Mouse (Mus musculus): ENCODE results near the gene Ankrd10.
"Not testable (repeated sequence)": the region's sequence is repeated elsewhere in the genome, so short reads cannot be mapped to it uniquely, and the experiment has no call there.

The Ankrd10 gene

DNA sequence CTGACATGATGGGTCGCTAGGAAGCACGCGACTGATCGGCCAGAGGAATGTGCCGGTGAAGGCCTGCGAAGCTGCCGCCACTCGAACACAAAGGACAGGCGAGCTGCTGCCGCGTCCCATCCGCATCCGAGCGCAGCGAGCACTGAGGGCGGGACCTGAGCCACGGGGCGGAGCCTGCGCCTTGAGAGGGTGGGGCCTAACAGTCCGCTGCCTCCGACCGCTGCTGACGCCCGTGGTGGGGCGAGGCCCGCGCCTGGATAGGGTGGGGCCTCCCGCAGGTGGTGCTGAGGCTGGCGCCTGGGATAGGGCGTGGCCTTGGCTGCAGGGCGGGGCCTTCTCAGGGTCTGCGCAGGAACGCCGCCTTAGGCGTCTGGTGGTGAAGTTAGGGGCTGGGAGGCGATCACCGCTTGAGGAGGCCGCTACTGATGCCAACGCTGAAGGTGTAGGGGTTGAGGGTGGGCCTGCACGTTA lies at the start of gene Ankrd10:
Gene Ankrd10, minus strand, starts transcription at position 147 of the 471 bp plus-strand sequence.
- DNase-seq (ENCODE audit: low spot score in 2 of 2): peak; percentile 75 to 91

DNA sequence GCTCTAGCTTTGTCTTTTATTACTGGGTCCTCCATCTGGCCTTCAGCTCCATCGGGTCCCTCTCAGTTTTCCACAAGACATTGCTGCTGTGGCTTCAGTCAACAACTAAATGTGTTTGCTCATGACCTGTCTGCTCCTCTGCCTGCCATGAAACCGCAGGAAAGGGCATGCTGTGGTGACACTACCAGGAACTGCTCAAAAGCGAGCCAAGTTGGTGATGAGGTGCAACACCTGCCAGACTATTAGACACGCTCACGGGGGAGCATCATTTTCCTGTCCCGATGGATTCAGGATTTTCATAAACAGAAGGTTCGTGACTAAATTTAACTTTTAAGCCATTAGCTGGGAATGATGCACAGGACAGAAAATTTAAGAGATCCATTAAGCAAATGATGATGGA lies 49.0 kb upstream of the Ankrd10 start:
- DNase-seq (ENCODE audit: low spot score in 2 of 2): no peak

DNA sequence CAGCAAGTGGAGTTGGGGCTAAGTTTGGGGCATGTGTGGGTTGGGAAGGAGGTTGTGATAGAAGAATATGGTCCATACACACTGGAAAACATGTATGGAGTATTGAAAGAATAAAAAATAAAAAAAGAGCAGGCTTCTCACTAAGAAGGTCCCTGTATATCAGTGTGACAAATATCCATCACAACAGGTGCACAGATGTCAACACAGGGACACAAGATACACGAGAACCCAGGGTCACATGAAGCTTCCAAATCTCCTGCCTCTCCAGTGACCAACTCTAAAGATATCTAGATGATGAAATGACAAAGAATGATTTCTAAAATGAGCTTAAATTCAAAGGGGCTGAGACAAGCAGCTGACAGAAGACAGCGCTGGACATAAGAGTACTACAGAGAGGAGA lies 32.8 kb upstream of the Ankrd10 start:
- DNase-seq (ENCODE audit: low spot score in 2 of 2): no peak

DNA sequence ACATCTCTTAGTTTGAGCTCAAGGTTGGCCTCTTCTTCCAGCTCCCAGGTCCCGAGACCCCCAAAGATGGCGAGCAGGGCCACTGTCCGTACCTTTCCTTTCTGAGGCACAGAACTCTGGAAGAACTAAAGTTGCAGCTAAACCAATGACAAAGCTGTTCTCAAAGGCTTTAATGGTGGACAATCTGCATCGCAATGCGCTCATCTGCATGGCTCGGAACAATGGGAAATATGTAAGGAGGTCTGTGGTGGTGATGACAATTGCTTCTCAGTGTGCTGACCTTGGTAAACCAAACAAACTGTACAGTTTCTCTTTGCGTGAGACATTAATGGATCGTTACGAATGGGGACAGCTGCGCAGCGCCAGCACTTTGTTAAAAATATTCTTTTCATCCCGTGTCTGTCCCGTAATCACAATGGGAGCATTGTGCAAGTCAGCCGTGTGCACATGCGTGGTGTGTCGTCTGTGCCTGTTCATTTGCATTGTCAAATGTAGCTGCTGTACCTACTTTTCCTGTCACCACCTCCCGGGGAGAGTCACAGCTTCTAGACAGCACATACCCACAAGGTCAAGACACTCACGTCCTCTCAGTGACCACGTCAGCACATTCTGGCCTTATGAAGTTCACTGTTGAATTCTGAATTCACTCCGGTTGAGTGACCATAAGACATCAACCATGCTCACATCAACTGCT lies 30.6 kb upstream of the Ankrd10 start:
- not testable (repeated sequence) for DNase-seq (ENCODE audit: low spot score in 2 of 2)

DNA sequence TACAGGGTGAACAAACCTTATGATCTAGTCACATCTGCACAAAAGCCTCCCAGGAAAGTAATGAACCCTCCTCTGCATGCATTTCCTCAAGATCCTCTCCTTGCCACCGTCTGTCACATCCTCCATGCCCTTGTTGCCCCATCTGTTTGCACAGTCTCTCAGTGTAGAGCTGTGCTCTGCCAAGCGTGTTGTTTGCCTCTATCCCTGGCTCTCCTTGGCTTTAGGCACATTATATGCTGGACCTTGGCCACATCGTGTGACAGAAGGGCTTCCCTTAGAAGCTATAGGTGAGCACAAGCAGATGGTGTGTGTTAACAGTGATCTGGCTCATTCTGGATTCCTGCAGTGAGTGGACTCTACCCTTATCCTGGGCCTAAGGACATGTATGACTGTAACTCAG lies 26.4 kb upstream of the Ankrd10 start:
- DNase-seq (ENCODE audit: low spot score in 2 of 2): peak in 1 of 2 experiments; percentile 47

DNA sequence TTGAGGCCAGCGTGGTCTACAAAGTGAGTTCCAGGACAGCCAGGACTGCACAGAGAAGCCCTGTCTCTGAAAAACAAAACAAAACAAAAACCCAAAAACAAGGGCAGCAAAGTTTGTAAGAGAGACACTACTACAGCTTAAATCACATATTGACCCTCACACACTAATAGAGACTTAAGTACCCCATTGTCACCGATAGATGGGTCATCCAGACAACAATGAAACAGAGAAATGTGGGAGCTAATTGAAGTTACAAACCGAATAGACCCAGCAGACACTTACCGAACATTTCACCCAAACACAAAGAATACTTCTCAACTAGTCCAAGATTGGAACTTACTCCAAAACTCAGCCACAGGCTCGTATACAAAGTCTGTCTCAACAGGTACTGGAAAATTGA lies 14.5 kb upstream of the Ankrd10 start:
- no peak for DNase-seq (ENCODE audit: low spot score in 2 of 2)

DNA sequence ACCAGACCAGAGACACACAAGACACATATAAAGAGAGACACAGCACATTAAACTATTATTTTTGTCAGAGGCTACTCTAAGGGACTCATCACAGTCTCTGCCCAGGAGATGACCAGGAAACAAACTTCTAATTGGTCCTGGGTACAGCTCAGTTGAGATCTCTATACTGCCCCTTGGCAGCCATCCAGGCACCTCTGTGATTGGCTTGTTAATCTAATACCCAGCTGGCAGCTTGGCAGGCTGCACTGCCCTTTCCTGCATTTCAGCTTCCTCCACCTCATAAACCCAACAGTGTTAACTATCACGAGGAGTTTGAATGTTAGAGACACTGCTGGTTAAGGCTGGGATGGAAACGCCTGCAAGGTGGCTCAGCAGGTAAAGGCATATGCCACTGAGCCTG lies 7.6 kb upstream of the Ankrd10 start:
- DNase-seq (ENCODE audit: low spot score in 2 of 2): peak in 1 of 2 experiments; percentile 44

DNA sequence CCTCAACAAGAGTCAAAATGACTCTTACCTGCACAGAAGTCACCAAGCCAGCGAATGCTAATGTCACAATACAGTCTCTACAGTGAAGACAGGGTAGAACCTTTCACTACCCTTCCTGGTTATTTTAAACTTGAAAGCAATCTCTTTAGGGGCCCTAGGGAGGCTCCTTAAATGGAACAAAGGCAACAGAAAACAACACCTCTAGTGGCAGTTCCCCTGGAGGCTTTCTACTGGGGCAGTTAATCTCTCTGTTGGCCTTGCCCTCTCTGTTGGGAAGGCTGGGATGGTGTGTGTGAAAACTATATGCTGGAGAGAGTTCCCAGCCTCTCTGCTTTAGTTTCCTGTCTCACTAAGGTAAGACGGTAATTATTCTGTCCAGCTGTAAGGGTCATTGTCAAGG lies 5.0 kb upstream of the Ankrd10 start:
- no peak for DNase-seq (ENCODE audit: low spot score in 2 of 2)

DNA sequence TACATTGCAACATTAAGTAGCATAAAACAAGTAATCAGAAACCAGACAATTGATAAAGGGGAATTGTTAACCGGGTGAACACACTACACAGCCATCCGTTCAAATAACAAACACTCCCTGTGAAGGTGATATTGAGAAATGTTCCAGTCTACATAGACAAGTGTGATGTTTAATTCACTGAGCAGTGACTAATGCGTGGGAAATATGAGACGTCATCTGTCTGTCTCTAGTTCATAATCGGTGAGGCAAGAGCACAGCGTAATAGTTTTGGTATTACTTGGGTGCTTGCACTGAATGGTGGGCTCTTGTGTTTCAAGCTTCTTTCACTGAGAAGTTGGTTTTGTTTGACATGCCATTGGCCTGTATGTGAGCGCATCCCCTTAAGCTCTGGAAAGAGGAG lies 2.0 kb upstream of the Ankrd10 start:
- no peak for DNase-seq (ENCODE audit: low spot score in 2 of 2)

DNA sequence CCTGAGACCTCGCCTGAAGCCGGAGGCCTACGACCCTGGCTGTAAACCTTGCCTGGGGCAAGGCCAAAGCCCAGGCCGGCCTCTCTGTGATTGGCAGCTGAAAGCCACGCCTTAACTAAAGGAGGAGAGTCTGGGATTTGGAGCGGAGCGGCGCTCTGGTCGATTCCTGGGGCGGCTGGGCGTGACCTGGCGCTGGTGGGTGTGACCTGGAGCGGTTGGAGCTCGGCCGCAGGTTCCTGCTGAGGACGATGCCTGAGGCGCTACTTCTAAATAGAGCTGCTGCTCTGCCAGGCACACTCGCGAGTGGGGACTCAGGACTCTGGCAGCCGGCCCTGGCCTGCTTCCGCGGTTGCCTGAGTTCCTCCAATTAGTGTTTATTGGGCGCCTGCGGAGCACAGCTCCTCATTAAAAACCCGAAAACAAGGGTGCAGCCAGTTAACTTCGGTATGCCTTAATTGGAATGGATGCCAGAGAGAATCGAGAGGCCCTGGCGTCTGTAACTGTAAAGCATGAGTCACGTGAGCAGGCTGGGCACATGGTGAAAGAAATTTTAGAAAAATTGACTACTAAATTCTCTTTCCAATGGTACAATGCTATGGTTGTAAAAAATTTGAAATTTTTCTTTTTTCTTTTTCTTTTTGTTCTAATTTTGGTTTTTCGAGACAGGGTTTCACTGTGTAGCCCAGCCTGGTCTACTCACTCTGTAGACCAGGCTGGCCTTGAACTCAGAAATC lies 934 bp upstream of the Ankrd10 start:
- DNase-seq (ENCODE audit: low spot score in 2 of 2): peak in 1 of 2 experiments; percentile 69

DNA sequence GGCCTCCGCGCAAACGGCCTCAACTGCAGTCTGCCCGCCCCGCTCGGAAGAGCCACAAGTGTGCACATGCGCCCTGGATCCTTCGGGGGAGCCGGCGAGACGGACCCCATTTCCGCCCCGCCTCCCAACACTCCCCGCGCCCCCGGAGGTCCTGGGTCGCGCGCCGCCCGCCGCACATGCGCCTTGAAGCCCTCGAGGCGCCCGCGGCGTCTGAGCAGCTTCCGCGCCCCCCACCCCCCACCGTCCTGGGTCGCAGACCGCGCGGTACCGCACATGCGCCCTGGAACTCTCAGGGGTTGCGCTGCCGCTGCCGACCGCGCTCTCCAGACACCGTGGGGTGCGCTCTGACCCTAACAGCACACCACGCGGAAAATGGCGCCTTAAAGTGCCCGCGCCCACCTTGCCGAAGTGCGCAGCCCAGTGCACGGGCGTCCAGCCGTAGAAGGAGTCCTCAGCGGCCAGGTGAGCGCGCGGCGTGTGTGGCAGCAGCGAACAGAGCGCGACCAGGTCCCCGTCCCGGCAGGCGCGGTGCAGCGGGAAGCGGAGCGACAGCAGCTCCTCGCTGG lies 462 bp downstream of the Ankrd10 start:
- peak; percentile 78 to 85 for DNase-seq (ENCODE audit: low spot score in 2 of 2)

DNA sequence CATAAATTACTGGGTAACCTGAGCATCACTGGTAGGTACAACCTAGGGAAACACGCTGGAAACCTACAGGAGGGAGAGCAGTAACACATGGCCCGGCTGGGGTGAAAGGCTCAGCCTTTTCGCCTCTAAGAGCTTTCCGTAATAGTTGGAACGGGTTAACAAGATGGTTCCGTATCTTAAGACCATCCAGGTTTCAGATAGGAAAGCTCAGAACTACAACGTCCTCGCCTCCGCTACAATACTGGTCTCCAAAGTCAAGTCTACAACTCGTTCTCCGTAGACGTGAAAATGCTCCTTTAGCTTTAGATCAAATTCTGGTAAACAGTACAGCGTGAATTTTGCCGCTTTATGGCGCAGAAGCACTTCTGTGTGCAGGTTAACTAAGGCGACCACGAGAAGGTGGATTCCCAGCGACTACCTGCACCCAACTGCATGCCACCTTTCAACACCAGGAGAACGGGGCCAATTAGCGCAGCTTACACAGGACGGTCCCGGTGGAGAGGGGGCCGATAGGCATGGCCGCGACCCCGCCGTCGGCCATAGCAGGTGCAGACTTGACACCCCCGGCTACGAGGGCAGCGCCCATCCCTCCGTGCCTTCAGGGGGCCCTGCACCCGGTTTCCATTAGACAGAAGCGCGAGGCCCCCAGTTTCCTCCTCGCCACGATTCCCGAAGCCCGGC lies 1.1 kb downstream of the Ankrd10 start:
- DNase-seq (ENCODE audit: low spot score in 2 of 2): no peak

DNA sequence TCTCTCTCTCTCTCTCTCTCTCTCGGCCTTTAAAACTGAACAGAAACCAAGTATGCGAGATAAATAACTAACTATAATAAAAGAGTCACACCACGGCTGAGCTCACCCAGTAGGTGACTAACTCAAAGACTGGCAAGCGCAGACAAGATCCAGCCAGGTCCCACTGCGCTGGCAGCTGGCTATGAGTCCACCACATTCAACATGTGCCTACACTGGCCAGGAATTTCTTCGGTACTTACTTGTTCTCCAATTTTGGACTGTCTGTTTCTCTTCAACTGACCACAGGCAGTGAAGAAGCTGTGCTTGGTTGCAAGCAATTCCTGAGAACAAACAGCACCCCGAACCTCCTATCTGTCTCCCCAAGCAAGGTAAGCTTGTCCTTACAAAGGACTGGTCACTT lies 2.1 kb downstream of the Ankrd10 start:
- DNase-seq (ENCODE audit: low spot score in 2 of 2): peak in 1 of 2 experiments; percentile 44

DNA sequence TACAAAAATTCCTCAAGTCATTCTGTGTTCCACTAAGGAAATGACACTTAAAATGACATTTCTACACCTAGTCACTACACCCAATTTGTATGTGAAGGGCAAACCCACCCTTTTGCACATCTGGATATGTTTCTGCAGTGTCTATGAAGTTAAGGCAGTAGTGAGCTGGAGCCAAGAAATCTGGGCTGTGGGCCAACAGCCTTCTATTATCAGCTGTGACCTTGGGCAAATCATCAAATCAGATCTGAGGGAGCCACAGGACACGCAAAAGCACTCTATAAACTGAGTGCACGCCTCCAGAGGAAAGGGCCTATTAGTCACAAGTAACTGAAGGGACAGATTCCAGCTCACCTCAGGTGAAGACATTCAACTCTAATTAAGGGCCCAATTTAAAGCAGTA lies 3.2 kb downstream of the Ankrd10 start:
- no peak for DNase-seq (ENCODE audit: low spot score in 2 of 2)

DNA sequence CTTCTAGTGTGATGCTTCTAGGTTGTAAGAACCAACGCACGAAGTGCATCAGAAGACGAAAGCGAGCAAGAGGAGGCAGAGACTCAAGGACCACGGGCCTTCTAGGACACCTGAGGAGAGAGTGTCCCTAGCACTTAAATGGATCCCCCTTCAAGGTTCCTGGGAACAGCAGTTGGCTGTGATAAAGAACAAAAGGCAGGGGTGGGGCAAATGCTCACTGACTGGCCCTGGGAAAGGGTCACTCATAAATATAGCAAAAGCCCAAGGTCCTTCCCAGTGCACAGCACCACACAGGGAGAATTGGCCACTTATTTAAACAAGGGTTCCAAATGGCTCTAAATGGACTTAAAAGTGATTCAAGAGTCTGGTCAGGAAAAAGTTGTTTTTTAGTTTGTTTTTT lies 6.4 kb downstream of the Ankrd10 start:
- DNase-seq (ENCODE audit: low spot score in 2 of 2): no peak

DNA sequence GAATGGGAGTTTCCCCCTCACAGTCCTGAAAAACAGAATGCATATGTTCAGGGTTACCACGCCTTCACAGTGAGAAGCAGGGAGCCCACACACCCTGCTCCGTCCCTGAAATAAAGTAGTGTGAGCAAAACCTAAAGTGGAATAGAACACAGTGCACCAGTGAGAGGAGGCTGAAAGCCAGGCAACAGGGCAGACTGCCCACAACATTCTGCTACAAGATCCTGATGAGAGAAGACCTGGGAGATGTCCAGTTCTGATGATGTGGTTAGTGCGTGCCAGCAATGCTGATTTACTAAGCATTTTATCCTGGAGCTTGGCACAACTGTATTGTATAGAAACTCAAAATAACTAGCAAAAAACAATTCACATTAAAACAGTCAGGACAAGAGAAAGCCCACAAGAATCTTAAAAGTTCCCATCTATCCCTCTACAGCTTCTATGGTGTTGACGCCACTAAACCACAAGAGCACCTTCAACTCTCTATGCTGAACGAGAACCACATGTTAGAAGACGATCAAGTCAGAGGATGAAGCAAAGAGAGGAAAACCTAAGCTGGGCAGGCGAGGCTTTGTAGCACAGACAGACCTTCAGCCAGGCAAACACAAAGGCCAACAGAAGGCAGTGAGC lies 6.9 kb downstream of the Ankrd10 start:
- DNase-seq (ENCODE audit: low spot score in 2 of 2): peak in 1 of 2 experiments; percentile 31

DNA sequence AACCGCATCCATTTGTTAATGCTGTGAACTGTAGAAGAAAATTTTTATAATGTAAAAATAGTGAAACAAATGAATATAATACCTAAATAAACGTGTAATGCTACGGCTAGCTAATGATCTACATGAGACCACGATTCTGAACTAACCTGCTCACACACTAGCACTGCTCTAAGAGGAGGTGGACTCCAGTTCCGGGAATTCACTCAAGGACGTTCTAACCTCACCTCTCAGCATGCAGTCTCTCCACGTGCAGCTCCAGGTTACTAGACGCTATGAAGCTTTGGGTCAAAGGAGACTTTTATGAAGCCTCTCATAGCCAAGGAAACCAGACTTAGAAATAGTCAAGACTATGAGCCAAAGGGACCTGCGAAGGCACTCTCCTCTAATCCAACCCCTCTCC lies 7.8 kb downstream of the Ankrd10 start:
- no peak for DNase-seq (ENCODE audit: low spot score in 2 of 2)

DNA sequence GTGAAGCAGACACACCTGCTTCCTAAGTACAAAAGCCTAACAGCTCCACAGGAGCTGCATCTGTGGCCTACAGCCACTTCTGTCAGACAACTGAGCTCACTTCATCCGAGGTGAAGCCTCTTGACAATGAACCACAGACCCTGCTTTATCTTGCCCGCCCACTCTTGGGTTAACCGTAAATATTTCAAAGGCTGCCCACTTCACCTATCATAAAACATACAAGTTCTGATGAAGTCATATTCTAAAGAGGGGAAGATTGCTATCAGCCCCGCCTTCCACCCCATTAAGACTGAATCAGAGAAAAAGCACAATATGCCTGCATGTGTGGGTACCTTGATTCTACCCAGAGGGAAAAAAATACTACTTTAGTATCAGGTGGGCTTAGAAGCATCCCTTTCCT lies 10.5 kb downstream of the Ankrd10 start:
- no peak for DNase-seq (ENCODE audit: low spot score in 2 of 2)

DNA sequence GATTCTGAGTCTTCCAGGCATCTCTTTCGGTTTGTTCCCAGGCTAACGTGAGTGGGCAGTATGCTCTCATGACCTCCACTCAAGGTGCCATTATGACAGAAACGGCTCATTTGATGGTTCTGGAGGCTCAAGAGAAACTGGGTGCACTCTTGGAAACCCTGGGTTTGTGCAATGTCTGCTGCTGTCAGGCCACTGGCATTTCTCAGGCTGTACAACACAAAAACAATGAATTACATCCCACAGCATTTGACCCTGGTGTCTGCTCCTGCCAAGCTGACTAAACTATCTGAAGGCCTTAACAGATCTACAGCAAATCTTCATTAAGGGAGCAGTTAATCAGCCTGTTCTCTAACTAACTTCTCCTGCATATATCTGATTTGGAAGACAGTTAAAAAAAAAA lies 16.5 kb downstream of the Ankrd10 start:
- no peak for DNase-seq (ENCODE audit: low spot score in 2 of 2)

DNA sequence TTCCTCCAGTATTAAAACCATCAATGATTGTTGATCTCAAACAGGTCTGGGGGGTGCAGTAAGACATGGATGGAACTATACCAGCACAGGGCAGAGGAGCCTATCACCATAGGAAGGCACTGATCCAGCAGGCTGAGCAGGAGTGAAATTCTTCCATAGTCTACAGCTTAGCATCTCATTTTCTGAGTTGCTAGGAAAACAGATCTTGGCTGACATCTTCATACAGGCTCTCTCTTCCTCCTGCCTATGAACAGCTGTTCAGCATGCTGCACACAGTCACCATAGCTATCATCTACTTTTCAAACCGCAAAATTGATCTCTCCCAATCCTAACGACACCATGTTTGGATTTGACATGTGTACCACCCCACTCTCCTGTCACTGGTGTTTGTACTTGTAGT lies 17.5 kb downstream of the Ankrd10 start:
- DNase-seq (ENCODE audit: low spot score in 2 of 2): no peak

DNA sequence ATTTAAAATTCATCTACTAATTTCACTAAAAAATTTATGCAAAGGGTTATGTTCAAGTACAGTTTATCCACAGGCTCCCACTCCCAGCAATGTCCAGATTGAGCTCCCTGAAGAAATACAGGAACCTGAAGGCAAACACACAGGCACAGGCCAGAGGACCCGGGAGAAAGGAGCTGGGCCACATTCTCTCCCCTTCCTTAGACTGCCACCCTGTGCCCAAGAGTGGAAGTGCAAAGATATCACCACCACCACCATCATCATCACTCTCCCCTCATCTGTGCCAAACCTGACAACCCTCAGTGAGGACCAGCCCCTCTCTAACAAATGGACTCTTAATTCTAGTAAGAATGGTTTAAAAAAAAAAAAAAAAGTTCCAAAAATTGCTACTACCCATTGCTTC lies 19.3 kb downstream of the Ankrd10 start:
- DNase-seq (ENCODE audit: low spot score in 2 of 2): peak in 1 of 2 experiments; percentile 55
